Mouse (Mus musculus): Measurements from ENCODE around the gene Zfhx3. TPM values are rescaled to one million over a fixed set of nuclear protein-coding genes. Genes with fewer than 3 reads are reported as not detected.

The Zfhx3 gene
- polyA plus RNA-seq, 1 experiment from 2014 or later = 17.8 TPM

DNA sequence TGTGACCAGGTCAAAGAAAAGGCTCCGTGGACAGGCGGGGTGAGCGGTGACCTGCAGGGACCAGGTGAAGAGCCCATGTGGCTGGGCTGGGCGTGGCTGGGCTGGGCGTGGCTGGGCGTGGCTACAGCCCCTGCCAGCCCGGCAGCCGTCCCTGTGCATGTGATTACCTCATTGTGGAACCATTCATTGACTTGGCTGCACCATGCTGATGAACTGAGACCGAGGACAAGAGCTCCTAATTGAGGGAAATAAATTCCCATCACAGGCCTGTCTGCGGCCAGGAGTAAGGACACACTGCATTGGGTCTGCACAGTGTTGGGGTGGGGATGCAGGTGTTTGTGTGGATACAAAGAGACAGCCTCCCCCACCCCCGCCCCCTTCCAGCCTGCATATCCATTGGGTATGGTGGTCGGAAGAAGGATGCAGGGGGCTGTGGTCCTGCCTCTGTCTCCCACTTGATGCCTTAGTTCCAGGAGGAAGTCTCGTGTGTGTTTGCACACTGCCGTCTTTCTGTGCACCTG lies 956.9 kb downstream of the Zfhx3 start:
- Histone ChIP-seq H3K27ac (ENCODE audit: low read depth, low read length) (no peak overlapping the region), H3K27me3 (replicated peaks; ENCODE audit: control insufficient read depth, insufficient read depth, low read length) (no peaks in the 10 kb centered on the region; the same call in 1 of the 2 replicates), H3K36me3 (ENCODE audit: control insufficient read depth, insufficient read depth, low read length) (no peaks in the 10 kb centered on the region), H3K4me2 (ENCODE audit: low read length) (no peak overlapping the region), H3K4me1 (ENCODE audit: control insufficient read depth, insufficient read depth, low read depth, low read length) (peaks cover 43% of the 10 kb centered on the region), H3K4me3 (ENCODE audit: low read length) (no peak overlapping the region), H3K9ac (ENCODE audit: low read depth, low read length) (no peak overlapping the region), H3K9me3 (ENCODE audit: control insufficient read depth, low read length) (no peaks in the 10 kb centered on the region)
- WGBS = 60% methylated on average over 14 of the region's 14 CpGs
- ATAC-seq = no peak

DNA sequence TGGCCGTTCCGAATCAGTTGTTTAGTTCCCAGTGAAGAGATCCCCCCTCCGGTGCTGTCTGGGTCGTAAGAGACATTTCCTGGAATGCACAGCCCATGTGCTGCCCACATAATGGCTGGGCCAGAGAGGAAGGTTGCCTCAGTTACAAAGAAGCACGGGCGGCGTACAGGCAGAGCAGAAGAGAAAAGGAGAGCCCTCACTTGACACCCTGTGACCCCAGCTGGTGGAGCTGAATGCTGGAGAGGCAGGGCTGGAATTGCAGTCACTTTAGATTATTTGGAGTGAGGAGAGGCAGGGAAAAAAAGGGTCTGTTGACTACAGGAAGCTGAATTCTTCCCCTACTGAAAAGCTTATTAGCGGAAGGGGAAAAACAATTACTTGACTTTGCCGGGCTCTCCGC lies 958.1 kb downstream of the Zfhx3 start:
- Histone ChIP-seq H3K4me3 (ENCODE audit: low read length) (no peak overlapping the region), H3K27ac (ENCODE audit: low read depth, low read length) (peak overlapping the region; percentile 40), H3K4me2 (ENCODE audit: low read length) (no peak overlapping the region), H3K4me1 (ENCODE audit: control insufficient read depth, insufficient read depth, low read depth, low read length) (peaks cover 40% of the 10 kb centered on the region), H3K9me3 (ENCODE audit: control insufficient read depth, low read length) (no peaks in the 10 kb centered on the region), H3K9ac (ENCODE audit: low read depth, low read length) (peak overlapping the region; percentile 2; the same call in 1 of the 2 replicates), H3K27me3 (replicated peaks; ENCODE audit: control insufficient read depth, insufficient read depth, low read length) (no peaks in the 10 kb centered on the region; the same call in 1 of the 2 replicates), H3K36me3 (ENCODE audit: control insufficient read depth, insufficient read depth, low read length) (no peaks in the 10 kb centered on the region)
- no peak for ATAC-seq
- 15% methylated on average over 10 of the region's 10 CpGs for WGBS

DNA sequence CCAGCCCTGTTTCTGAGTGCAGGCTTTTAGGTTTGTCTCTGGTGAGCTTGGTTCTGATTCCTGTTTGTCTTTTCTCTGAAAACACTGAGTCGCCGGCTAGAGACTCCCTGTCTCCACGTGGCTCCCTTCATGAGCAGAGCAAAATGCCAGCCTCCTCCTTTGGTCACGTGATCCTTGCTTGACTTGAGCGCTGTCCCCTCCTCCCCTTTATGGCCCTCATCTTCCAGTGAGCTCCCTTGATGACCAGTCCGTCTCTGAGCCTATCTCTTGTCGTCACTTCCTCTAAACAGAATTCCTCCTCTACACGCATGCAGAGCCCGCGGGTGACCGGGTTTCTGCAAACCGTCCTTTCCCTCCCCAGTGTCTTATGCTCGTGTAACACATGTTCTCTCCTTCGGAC lies 958.8 kb downstream of the Zfhx3 start:
- Histone ChIP-seq H3K27ac (ENCODE audit: low read depth, low read length) (0 out of 2 replicates have a peak overlapping the region, but pooled peaks have one; percentile 40), H3K4me2 (ENCODE audit: low read length) (no peak overlapping the region), H3K9me3 (ENCODE audit: control insufficient read depth, low read length) (no peaks in the 10 kb centered on the region), H3K36me3 (ENCODE audit: control insufficient read depth, insufficient read depth, low read length) (no peaks in the 10 kb centered on the region), H3K4me1 (ENCODE audit: control insufficient read depth, insufficient read depth, low read depth, low read length) (peaks cover 34% of the 10 kb centered on the region), H3K4me3 (ENCODE audit: low read length) (no peak overlapping the region), H3K27me3 (replicated peaks; ENCODE audit: control insufficient read depth, insufficient read depth, low read length) (no peaks in the 10 kb centered on the region; the same call in 1 of the 2 replicates), H3K9ac (ENCODE audit: low read depth, low read length) (no peak overlapping the region; the same call in 1 of the 2 replicates)
- ATAC-seq = no peak
- 50% methylated on average over 14 of the region's 14 CpGs for WGBS

DNA sequence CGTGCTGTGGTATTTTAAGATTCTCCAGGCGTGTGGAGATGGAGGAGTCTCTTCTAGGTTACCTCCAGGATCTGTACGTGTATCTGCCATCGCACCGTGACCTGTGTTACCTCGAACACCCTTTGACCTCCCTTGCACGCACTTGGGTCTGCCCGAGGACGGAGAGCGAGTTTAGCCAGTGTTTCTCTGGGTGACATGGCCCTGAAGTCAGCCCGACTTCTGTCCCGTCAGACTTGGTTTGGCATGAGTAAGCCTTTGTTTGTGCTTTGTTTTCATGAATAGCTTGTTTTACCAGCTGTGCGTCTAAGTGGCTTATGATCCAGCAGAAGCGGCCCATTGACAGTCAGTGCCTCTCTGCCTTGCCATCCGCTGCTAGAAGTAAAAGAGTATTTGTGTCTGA lies 961.1 kb downstream of the Zfhx3 start:
- H3K27me3 ChIP-seq (replicated peaks; ENCODE audit: control insufficient read depth, insufficient read depth, low read length) = no peaks in the 10 kb centered on the region; the same call in 1 of the 2 replicates
- no peak for ATAC-seq

GRCm38 (mm10) chr8:108904288-108904971 lies 962.0 kb downstream of the Zfhx3 start:
- no peaks in the 10 kb centered on the region; the same call in 1 of the 2 replicates for H3K27me3 ChIP-seq (replicated peaks; ENCODE audit: control insufficient read depth, insufficient read depth, low read length)
- no peak overlapping the region for H3K4me2 ChIP-seq (ENCODE audit: low read length)
- peak overlapping the region; percentile 15; the same call in 1 of the 2 replicates for H3K27ac ChIP-seq (ENCODE audit: low read depth, low read length)
- ATAC-seq = no peak
- no peak overlapping the region for H3K4me3 ChIP-seq (ENCODE audit: low read length)
- H3K4me1 ChIP-seq (ENCODE audit: control insufficient read depth, insufficient read depth, low read depth, low read length) = peaks cover 24% of the 10 kb centered on the region
- H3K36me3 ChIP-seq (ENCODE audit: control insufficient read depth, insufficient read depth, low read length) = no peaks in the 10 kb centered on the region
- no peak overlapping the region; the same call in 1 of the 2 replicates for H3K9ac ChIP-seq (ENCODE audit: low read depth, low read length)
- no peaks in the 10 kb centered on the region for H3K9me3 ChIP-seq (ENCODE audit: control insufficient read depth, low read length)
- 62% methylated on average over 11 of the region's 11 CpGs for WGBS

More for the DNA sequence above, 961.1 kb downstream of the Zfhx3 start:
- no peak overlapping the region for H3K4me2 ChIP-seq (ENCODE audit: low read length)
- no peak overlapping the region for H3K4me3 ChIP-seq (ENCODE audit: low read length)
- H3K27ac ChIP-seq (ENCODE audit: low read depth, low read length) = no peak overlapping the region
- H3K36me3 ChIP-seq (ENCODE audit: control insufficient read depth, insufficient read depth, low read length) = no peaks in the 10 kb centered on the region
- H3K9me3 ChIP-seq (ENCODE audit: control insufficient read depth, low read length) = no peaks in the 10 kb centered on the region
- no peak overlapping the region for H3K9ac ChIP-seq (ENCODE audit: low read depth, low read length)
- 67% methylated on average over 15 of the region's 15 CpGs for WGBS
- peaks cover 18% of the 10 kb centered on the region for H3K4me1 ChIP-seq (ENCODE audit: control insufficient read depth, insufficient read depth, low read depth, low read length)

DNA sequence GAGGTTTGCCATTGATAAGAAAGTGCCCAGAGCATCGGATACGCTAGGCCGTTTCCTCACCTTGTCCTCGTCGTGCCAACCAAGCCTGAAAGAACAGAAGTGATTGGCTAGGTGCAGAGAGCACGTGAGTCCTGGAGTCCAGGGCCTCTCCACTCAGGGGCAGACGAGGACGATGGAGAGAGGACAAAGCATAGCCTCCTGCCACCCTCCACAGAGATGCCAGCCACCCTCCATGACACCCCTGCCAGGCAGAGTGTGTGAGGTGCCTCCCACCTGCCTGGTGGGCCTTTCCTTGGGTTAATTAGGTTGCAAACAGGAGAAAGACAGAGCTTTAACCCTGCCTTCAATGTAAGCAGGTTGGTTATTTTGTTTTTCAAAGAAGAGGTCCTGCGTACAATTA lies 965.6 kb downstream of the Zfhx3 start:
- Histone ChIP-seq H3K36me3 (ENCODE audit: control insufficient read depth, insufficient read depth, low read length) (no peaks in the 10 kb centered on the region), H3K4me3 (ENCODE audit: low read length) (no peak overlapping the region), H3K27me3 (replicated peaks; ENCODE audit: control insufficient read depth, insufficient read depth, low read length) (no peaks in the 10 kb centered on the region; the same call in 1 of the 2 replicates), H3K4me2 (ENCODE audit: low read length) (no peak overlapping the region), H3K27ac (ENCODE audit: low read depth, low read length) (peak overlapping the region; percentile 24), H3K9ac (ENCODE audit: low read depth, low read length) (no peak overlapping the region), H3K4me1 (ENCODE audit: control insufficient read depth, insufficient read depth, low read depth, low read length) (peaks cover 13% of the 10 kb centered on the region), H3K9me3 (ENCODE audit: control insufficient read depth, low read length) (no peaks in the 10 kb centered on the region)
- 58% methylated on average over 9 of the region's 9 CpGs for WGBS
- no peak; the same call in 1 of the 2 replicates for ATAC-seq

GRCm38 (mm10) chr8:108908540-108908939 lies 966.1 kb downstream of the Zfhx3 start:
- 33% methylated on average over 16 of the region's 16 CpGs for WGBS
- Histone ChIP-seq H3K9ac (ENCODE audit: low read depth, low read length) (no peak overlapping the region), H3K4me2 (ENCODE audit: low read length) (peak overlapping the region; percentile 24; the same call in 1 of the 2 replicates), H3K27ac (ENCODE audit: low read depth, low read length) (peak overlapping the region; percentile 59), H3K27me3 (replicated peaks; ENCODE audit: control insufficient read depth, insufficient read depth, low read length) (no peaks in the 10 kb centered on the region), H3K36me3 (ENCODE audit: control insufficient read depth, insufficient read depth, low read length) (no peaks in the 10 kb centered on the region), H3K4me1 (ENCODE audit: control insufficient read depth, insufficient read depth, low read depth, low read length) (peaks cover 9% of the 10 kb centered on the region), H3K4me3 (ENCODE audit: low read length) (no peak overlapping the region), H3K9me3 (ENCODE audit: control insufficient read depth, low read length) (no peaks in the 10 kb centered on the region)
- ATAC-seq = no peak

DNA sequence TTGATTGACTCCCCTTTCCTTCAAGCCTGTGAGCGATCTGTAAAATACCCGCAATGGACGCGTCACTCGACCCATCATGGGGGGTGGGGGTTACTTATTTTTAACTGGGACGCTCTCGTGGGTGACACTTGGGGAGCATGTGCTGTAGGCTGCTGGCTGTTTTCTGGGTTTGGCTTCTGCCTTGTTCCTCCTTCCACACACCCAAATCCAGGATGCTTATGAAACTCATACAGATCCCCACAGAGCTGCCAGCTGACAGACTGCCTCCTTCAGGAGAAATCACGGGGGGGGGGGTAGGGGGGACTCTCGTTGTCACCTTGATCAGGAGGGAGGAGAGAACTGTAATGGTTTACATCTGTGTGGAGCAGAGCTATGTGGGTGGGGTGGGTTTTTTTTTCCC lies 966.6 kb downstream of the Zfhx3 start:
- H3K9ac ChIP-seq (ENCODE audit: low read depth, low read length) = no peak overlapping the region
- 51% methylated on average over 9 of the region's 9 CpGs for WGBS

GRCm38 (mm10) chr8:108909455-108909854 lies 967.0 kb downstream of the Zfhx3 start:
- no peaks in the 10 kb centered on the region for H3K36me3 ChIP-seq (ENCODE audit: control insufficient read depth, insufficient read depth, low read length)
- no peak overlapping the region for H3K27ac ChIP-seq (ENCODE audit: low read depth, low read length)
- 37% methylated on average over 2 of the region's 2 CpGs for WGBS
- no peak overlapping the region for H3K4me3 ChIP-seq (ENCODE audit: low read length)
- H3K27me3 ChIP-seq (replicated peaks; ENCODE audit: control insufficient read depth, insufficient read depth, low read length) = no peaks in the 10 kb centered on the region
- H3K9me3 ChIP-seq (ENCODE audit: control insufficient read depth, low read length) = no peaks in the 10 kb centered on the region
- peaks cover 8% of the 10 kb centered on the region for H3K4me1 ChIP-seq (ENCODE audit: control insufficient read depth, insufficient read depth, low read depth, low read length)
- H3K9ac ChIP-seq (ENCODE audit: low read depth, low read length) = no peak overlapping the region
- no peak overlapping the region for H3K4me2 ChIP-seq (ENCODE audit: low read length)
- ATAC-seq = peak; percentile 31; the same call in 1 of the 2 replicates

More for the DNA sequence above, 966.6 kb downstream of the Zfhx3 start:
- Histone ChIP-seq H3K36me3 (ENCODE audit: control insufficient read depth, insufficient read depth, low read length) (no peaks in the 10 kb centered on the region), H3K9me3 (ENCODE audit: control insufficient read depth, low read length) (no peaks in the 10 kb centered on the region), H3K27me3 (replicated peaks; ENCODE audit: control insufficient read depth, insufficient read depth, low read length) (no peaks in the 10 kb centered on the region), H3K4me2 (ENCODE audit: low read length) (no peak overlapping the region), H3K27ac (ENCODE audit: low read depth, low read length) (peak overlapping the region; percentile 59; the same call in 1 of the 2 replicates), H3K4me1 (ENCODE audit: control insufficient read depth, insufficient read depth, low read depth, low read length) (peaks cover 8% of the 10 kb centered on the region), H3K4me3 (ENCODE audit: low read length) (no peak overlapping the region)
- peak; percentile 27; the same call in 1 of the 2 replicates for ATAC-seq

All from hindbrain, embryonic 16.5 days (tissue).